Mouse (Mus musculus) left cerebral cortex, postnatal 14 days (tissue): ENCODE results near the gene Fignl2. TPM values are rescaled to one million over a fixed set of nuclear protein-coding genes. Genes with fewer than 3 reads are reported as not detected.
"Not testable (repeated sequence)": the region's sequence is repeated elsewhere in the genome, so short reads cannot be mapped to it uniquely, and the experiment has no call there.

Experiments used
- DNase-seq, 2 experiments: peaks; one replicate each; pipeline ENCODE4 v3.0.0; 2021 to 2022; ENCODE audit warnings: low spot score in 2 of 2, mixed read lengths in 1 of 2
- intact Hi-C: fragments of 180-260 bp; cut with DNase I; formaldehyde crosslinking; loops from one replicate; pipeline ENCODE4 v1.15.1; 2025
- long read RNA-seq, 2 experiments: library from polyadenylated mRNA; stranded (forward); transcript quantifications; one replicate each; pipeline ENCODE4 v2.0.0; 2021
- total RNA-seq, 2 experiments: library from RNA; stranded (reverse); gene quantifications; 2 replicates each; pipeline ENCODE4 v1.2.3; 2021

Gene Fignl2
- total RNA-seq = 1 to 10 TPM in 1 of 2 experiments, under 1 TPM in 1; 0.99 to 1.5 TPM
- long read RNA-seq, experiment 1 = 0 reads
- long read RNA-seq, experiment 2 = 0 reads

- DNase-seq = no peak
- intact Hi-C loops = loop anchor here (5.0 kb wide), 1 partner anchor 119 kb away; no protein-coding TSS in a partner anchor
These were observed at the start of gene Fignl2 for GRCm38 (mm10) chr15:101077813-101078730. Gene Fignl2 (minus strand): TSS chr15:101078567.

GRCm38 (mm10) chr15:101126876-101127544 lies 48.6 kb upstream of the Fignl2 start:
- intact Hi-C loops = no loop called here
- no peak for DNase-seq

- DNase-seq = no peak
- intact Hi-C loops = no loop called here
These were observed 47.2 kb upstream of the Fignl2 start for GRCm38 (mm10) chr15:101125561-101125960.

GRCm38 (mm10) chr15:101123202-101123601 lies 44.8 kb upstream of the Fignl2 start:
- no peak for DNase-seq
- intact Hi-C loops = no loop called here

- intact Hi-C loops = no loop called here
- peak in 1 of 2 experiments; percentile 65 for DNase-seq
These were observed 43.9 kb upstream of the Fignl2 start for GRCm38 (mm10) chr15:101122290-101122589.

GRCm38 (mm10) chr15:101121411-101122289 lies 43.3 kb upstream of the Fignl2 start:
- intact Hi-C loops = no loop called here
- DNase-seq = no peak

GRCm38 (mm10) chr15:101118399-101119125 lies 40.2 kb upstream of the Fignl2 start:
- intact Hi-C loops = no loop called here
- no peak for DNase-seq

- no peak for DNase-seq
- intact Hi-C loops = no loop called here
These were observed 37.2 kb upstream of the Fignl2 start, which contains the start of gene Ankrd33 for GRCm38 (mm10) chr15:101115511-101116110. Gene Ankrd33 (plus strand): TSS chr15:101115755.

GRCm38 (mm10) chr15:101113778-101114177 lies 35.4 kb upstream of the Fignl2 start:
- intact Hi-C loops, DNase-seq: not testable (repeated sequence)

GRCm38 (mm10) chr15:101113176-101113575 lies 34.8 kb upstream of the Fignl2 start:
- intact Hi-C loops = no loop called here
- peak in 1 of 2 experiments; percentile 41 for DNase-seq

GRCm38 (mm10) chr15:101107906-101108671 lies 29.7 kb upstream of the Fignl2 start:
- intact Hi-C loops = no loop called here
- DNase-seq = no peak

- intact Hi-C loops = no loop called here
- DNase-seq = no peak
These were observed 27.6 kb upstream of the Fignl2 start for GRCm38 (mm10) chr15:101106011-101106410.

- peak; percentile 38 to 64 for DNase-seq
- intact Hi-C loops = no loop called here
These were observed 27.2 kb upstream of the Fignl2 start for GRCm38 (mm10) chr15:101105496-101105994.

GRCm38 (mm10) chr15:101103605-101104304 lies 25.4 kb upstream of the Fignl2 start:
- no peak for DNase-seq
- intact Hi-C loops = loop anchor here (5.0 kb wide), 1 partner anchor 46 kb away; no protein-coding TSS in a partner anchor

GRCm38 (mm10) chr15:101100996-101101395 lies 22.6 kb upstream of the Fignl2 start:
- DNase-seq = no peak
- intact Hi-C loops = loop anchor here (5.0 kb wide), 1 partner anchor 44 kb away; no protein-coding TSS in a partner anchor

- intact Hi-C loops = no loop called here
- no peak for DNase-seq
These were observed 19.8 kb upstream of the Fignl2 start for GRCm38 (mm10) chr15:101097985-101098651.
